In the genomic region with DNA sequence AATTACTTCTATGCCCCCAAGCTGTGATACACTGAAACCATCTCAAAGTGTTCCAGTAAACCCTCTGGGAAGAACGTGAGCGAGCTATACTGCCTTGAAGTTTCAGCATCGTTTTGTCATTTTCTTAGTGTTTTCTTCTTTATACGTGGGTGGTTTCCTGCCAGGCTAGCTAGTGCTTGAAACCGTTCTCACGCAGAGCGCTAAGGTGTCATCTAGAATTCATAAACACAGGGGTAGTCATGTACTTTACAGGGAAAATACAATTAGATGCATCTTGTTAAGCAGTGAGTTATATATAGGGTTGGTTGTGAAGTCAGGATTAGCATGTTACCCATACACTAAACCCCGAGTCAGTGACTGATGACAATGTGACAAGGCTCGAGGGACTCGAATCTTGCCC, we compare ENCODE assay signal across 18 mouse cellular contexts. TPM values are rescaled to one million over a fixed set of nuclear protein-coding genes. Genes with fewer than 3 reads are reported as not detected.
DNase-seq lines count a peak whose midpoint lies in the region; ATAC-seq lines count a peak whose summit lies in the region.
"Had no signal": no experiment of that assay in that cellular context is flagged by ENCODE, and none has a peak within 500 bp of the region (broad histone marks: within the 10 kb centered on the region; RNA-seq: fewer than 3 reads in every experiment).

No protein-coding gene starts in this region.

- peak; percentile 65 for ATAC-seq in frontal cortex, adult (ENCODE audit: low TSS enrichment)
- ATAC-seq in CD4-positive, CD25-positive, alpha-beta regulatory T cell, adult 4 months = peak; percentile 57
- ATAC-seq: forebrain, embryonic 13.5 days; forebrain, embryonic 16.5 days; hindbrain, embryonic 16.5 days had no signal

- intact Hi-C loops in heart, postnatal 10 days (cut with DNase I) = no loop called here

- DNase-seq in frontal cortex, adult 2 months (ENCODE audit: extremely low spot score in 1 of 2, low spot score in 1 of 2) = no peak
- peak; percentile 16 for DNase-seq in induced T-regulatory cell, adult 2 months (ENCODE audit: low read depth)
- DNase-seq in thymus, postnatal 36 days = no peak
- DNase-seq in heart, postnatal 10 days = no peak
- DNase-seq: adrenal gland, postnatal 14 days; cerebellum, adult 11-12 months; cerebellum, adult 8-10 months; cerebellum, postnatal 10 days; gastrocnemius, postnatal 25 days; heart, adult 2 months; heart, postnatal 36 days; kidney, adult 11 months; kidney, adult 8-10 months had no signal

RNA-seq across cellular contexts. Expression of a gene that starts 55.2 kb away (rescaled TPM):
- 48.4 and 54.6 TPM in 2 replicates for polyA plus RNA-seq in frontal cortex, adult 2 months (2012; rRNA removed)
- 10 to 100 TPM; 27.0 to 27.2 TPM for polyA plus RNA-seq in CD4-positive, CD25-positive, alpha-beta regulatory T cell, adult 4 months (2017; shearing (Covaris generic))
- total RNA-seq in heart, postnatal 10 days (2021) = 10 to 100 TPM; 49.0 to 53.1 TPM
